Mouse (Mus musculus) midbrain, embryonic 16.5 days (tissue): ENCODE measurements around the gene Rsph9. TPM values are rescaled to one million over a fixed set of nuclear protein-coding genes. Genes with fewer than 3 reads are reported as not detected.

Experiments used
- ATAC-seq: fragments of 200-750 bp; cut with Nextera tagmentation; 2 replicates; pipeline ENCODE4 v1.8.0; 2017; ENCODE audit warnings: moderate TSS enrichment
- H3K27ac ChIP-seq: fragments of 300-500 bp; sonication (generic); 2 replicates; pipeline ENCODE4 v1.5.1; 2014; ENCODE audit warnings: mild to moderate bottlenecking, low read length, mixed read lengths
- H3K27me3 ChIP-seq: fragments of 300-500 bp; sonication (generic); 2 replicates; pipeline ENCODE4 v1.6.1; 2014; ENCODE audit warnings: low read depth, low read length, mixed read lengths; ENCODE audit not compliant: control insufficient read depth, insufficient read depth
- H3K36me3 ChIP-seq: fragments of 300-500 bp; sonication (generic); 2 replicates; pipeline ENCODE4 v1.6.1; 2014; ENCODE audit warnings: mild to moderate bottlenecking, low read length, moderate library complexity, mixed read lengths; ENCODE audit not compliant: control insufficient read depth, insufficient read depth
- H3K4me1 ChIP-seq: fragments of 300-500 bp; sonication (generic); 2 replicates; pipeline ENCODE4 v1.6.1; 2014; ENCODE audit warnings: mild to moderate bottlenecking, low read length, mixed read lengths; ENCODE audit not compliant: control insufficient read depth, insufficient read depth
- H3K4me2 ChIP-seq: fragments of 300-500 bp; sonication (generic); 2 replicates; pipeline ENCODE4 v1.6.1; 2014; ENCODE audit warnings: mild to moderate bottlenecking, low read length, mixed read lengths
- H3K4me3 ChIP-seq: fragments of 300-500 bp; sonication (generic); 2 replicates; pipeline ENCODE4 v1.5.1; 2014; ENCODE audit warnings: low read depth, mild to moderate bottlenecking, low read length, moderate library complexity, mixed read lengths
- H3K9ac ChIP-seq: fragments of 300-500 bp; sonication (generic); 2 replicates; pipeline ENCODE4 v1.6.1; 2014; ENCODE audit warnings: low read depth, low read length, mixed read lengths
- H3K9me3 ChIP-seq: fragments of 300-500 bp; sonication (generic); replicated peaks from 2 replicates; pipeline ENCODE4 v1.6.1; 2014; ENCODE audit warnings: mild to moderate bottlenecking, low read length, mixed read lengths; ENCODE audit not compliant: control insufficient read depth, poor library complexity, severe bottlenecking
- WGBS: fragments of 180-500 bp; shearing (Covaris S2); extraction: QIAGEN DNeasy Blood & Tissue Kit; methylation state at CpG from one replicate; pipeline ENCODE4 v1.1.7; 2014; 5-methylcytosine and 5-hydroxymethylcytosine counted together
- polyA plus RNA-seq: library from polyadenylated mRNA; unstranded; fragments of >200 nt; fragmentation: Nextera tagmentation; extraction: Ambion mirVana; gene quantifications from 2 replicates; pipeline ENCODE4 v1.2.1, GENCODE M21; 2015

Gene Rsph9
- polyA plus RNA-seq, 1 experiment from 2014 or later = 74.5 TPM

- ATAC-seq = no peak
- no peaks in the 10 kb centered on the region for H3K9me3 ChIP-seq
- H3K36me3 ChIP-seq = no peaks in the 10 kb centered on the region
- no peak overlapping the region for H3K4me3 ChIP-seq
- WGBS = 93% methylated on average over 9 of the region's 9 CpGs
- no peaks in the 10 kb centered on the region for H3K4me1 ChIP-seq
- no peaks in the 10 kb centered on the region for H3K27me3 ChIP-seq
- H3K27ac ChIP-seq = no peak overlapping the region
- H3K9ac ChIP-seq = no peak overlapping the region
- H3K4me2 ChIP-seq = no peak overlapping the region
Measured at GRCm38 (mm10) chr17:46101906-46102305, 42.1 kb downstream of the Rsph9 start.

- H3K9ac ChIP-seq = no peak overlapping the region
- no peak overlapping the region for H3K4me2 ChIP-seq
- 80% methylated on average over 8 of the region's 8 CpGs for WGBS
- H3K36me3 ChIP-seq = no peaks in the 10 kb centered on the region
- H3K9me3 ChIP-seq = no peaks in the 10 kb centered on the region
- H3K4me1 ChIP-seq = no peaks in the 10 kb centered on the region
- H3K27ac ChIP-seq = no peak overlapping the region
- H3K27me3 ChIP-seq = no peaks in the 10 kb centered on the region
- no peak for ATAC-seq
- H3K4me3 ChIP-seq = no peak overlapping the region
Measured at GRCm38 (mm10) chr17:46098525-46098924, 45.5 kb downstream of the Rsph9 start.

- WGBS = 85% methylated on average over 14 of the region's 14 CpGs
- no peaks in the 10 kb centered on the region for H3K9me3 ChIP-seq
- no peak overlapping the region for H3K27ac ChIP-seq
- no peak overlapping the region for H3K4me2 ChIP-seq
- ATAC-seq = no peak
- no peaks in the 10 kb centered on the region for H3K4me1 ChIP-seq
- no peaks in the 10 kb centered on the region for H3K36me3 ChIP-seq
- no peak overlapping the region for H3K9ac ChIP-seq
- no peaks in the 10 kb centered on the region for H3K27me3 ChIP-seq
- H3K4me3 ChIP-seq = no peak overlapping the region
Measured at GRCm38 (mm10) chr17:46091899-46092298, 52.1 kb downstream of the Rsph9 start.

GRCm38 (mm10) chr17:46091351-46091750 is 52.7 kb downstream of the Rsph9 start:
- WGBS = 78% methylated on average over 1 of the region's 1 CpGs
- ATAC-seq = no peak
- H3K9me3 ChIP-seq = no peaks in the 10 kb centered on the region

GRCm38 (mm10) chr17:46086341-46086870 is 57.6 kb downstream of the Rsph9 start:
- Histone ChIP-seq H3K9me3 (no peaks in the 10 kb centered on the region), H3K27ac (no peak overlapping the region), H3K36me3 (no peaks in the 10 kb centered on the region), H3K4me1 (0 out of 2 replicates have a peak, but pooled peaks cover 3% of the 10 kb centered on the region), H3K4me3 (no peak overlapping the region), H3K9ac (no peak overlapping the region), H3K4me2 (no peak overlapping the region), H3K27me3 (no peaks in the 10 kb centered on the region)
- 62% methylated on average over 17 of the region's 17 CpGs for WGBS
- no peak for ATAC-seq

More at GRCm38 (mm10) chr17:46091351-46091750, 52.7 kb downstream of the Rsph9 start:
- no peak overlapping the region for H3K4me2 ChIP-seq
- H3K9ac ChIP-seq = no peak overlapping the region
- H3K4me1 ChIP-seq = no peaks in the 10 kb centered on the region
- H3K4me3 ChIP-seq = no peak overlapping the region
- H3K36me3 ChIP-seq = no peaks in the 10 kb centered on the region
- H3K27ac ChIP-seq = no peak overlapping the region
- no peaks in the 10 kb centered on the region for H3K27me3 ChIP-seq

- ATAC-seq = peak; percentile 90
- H3K4me1 ChIP-seq = 0 out of 2 replicates have a peak, but pooled peaks cover 3% of the 10 kb centered on the region
- H3K4me2 ChIP-seq = peak overlapping the region; percentile 31
- no peaks in the 10 kb centered on the region for H3K9me3 ChIP-seq
- no peak overlapping the region for H3K9ac ChIP-seq
- H3K27me3 ChIP-seq = no peaks in the 10 kb centered on the region
- 18% methylated on average over 7 of the region's 10 CpGs for WGBS
- no peaks in the 10 kb centered on the region for H3K36me3 ChIP-seq
- peak overlapping the region; percentile 52; the same call in 1 of the 2 replicates for H3K27ac ChIP-seq
- no peak overlapping the region for H3K4me3 ChIP-seq
Measured at GRCm38 (mm10) chr17:46084091-46084501, 59.9 kb downstream of the Rsph9 start.

- Histone ChIP-seq H3K9me3 (no peaks in the 10 kb centered on the region), H3K9ac (no peak overlapping the region), H3K4me1 (0 out of 2 replicates have a peak, but pooled peaks cover 3% of the 10 kb centered on the region), H3K4me2 (no peak overlapping the region), H3K4me3 (no peak overlapping the region), H3K36me3 (no peaks in the 10 kb centered on the region), H3K27ac (no peak overlapping the region), H3K27me3 (no peaks in the 10 kb centered on the region)
- WGBS = 80% methylated on average over 3 of the region's 3 CpGs
- ATAC-seq = no peak
Measured at GRCm38 (mm10) chr17:46083381-46083780, 60.6 kb downstream of the Rsph9 start.

- Histone ChIP-seq H3K4me3 (no peak overlapping the region), H3K27ac (no peak overlapping the region), H3K27me3 (no peaks in the 10 kb centered on the region), H3K9me3 (no peaks in the 10 kb centered on the region), H3K4me1 (0 out of 2 replicates have a peak, but pooled peaks cover 3% of the 10 kb centered on the region), H3K4me2 (no peak overlapping the region), H3K9ac (no peak overlapping the region), H3K36me3 (no peaks in the 10 kb centered on the region)
- 60% methylated on average over 7 of the region's 7 CpGs for WGBS
- ATAC-seq = no peak
Measured at GRCm38 (mm10) chr17:46081657-46082056, 62.4 kb downstream of the Rsph9 start.

GRCm38 (mm10) chr17:46081042-46081441 is 63.0 kb downstream of the Rsph9 start:
- 36% methylated on average over 5 of the region's 5 CpGs for WGBS
- no peaks in the 10 kb centered on the region for H3K9me3 ChIP-seq
- no peaks in the 10 kb centered on the region for H3K27me3 ChIP-seq
- H3K36me3 ChIP-seq = no peaks in the 10 kb centered on the region
- H3K4me1 ChIP-seq = 0 out of 2 replicates have a peak, but pooled peaks cover 3% of the 10 kb centered on the region
- no peak overlapping the region for H3K4me2 ChIP-seq
- ATAC-seq = no peak
- H3K27ac ChIP-seq = no peak overlapping the region
- H3K4me3 ChIP-seq = no peak overlapping the region
- no peak overlapping the region for H3K9ac ChIP-seq
